Mouse (Mus musculus): ENCODE data around the gene Lum.

Gene Lum

GRCm38 (mm10) chr10:97564957-97565856 is at the start of gene Lum:
Gene Lum (plus strand): TSS chr10:97565128.
- DNase-seq = no peak

- no peak for DNase-seq
Observed at GRCm38 (mm10) chr10:97523366-97523765, 41.6 kb upstream of the Lum start.

- no peak for DNase-seq
Observed at GRCm38 (mm10) chr10:97535697-97536096, 29.2 kb upstream of the Lum start.

GRCm38 (mm10) chr10:97536921-97537320 is 28.0 kb upstream of the Lum start:
- DNase-seq = peak; percentile 9

- no peak for DNase-seq
Observed at GRCm38 (mm10) chr10:97538202-97538601, 26.7 kb upstream of the Lum start.

- no peak for DNase-seq
Observed at GRCm38 (mm10) chr10:97547740-97548139, 17.2 kb upstream of the Lum start.

GRCm38 (mm10) chr10:97567489-97568135 is 2.7 kb downstream of the Lum start:
- peak; percentile 16 for DNase-seq

GRCm38 (mm10) chr10:97582543-97583231 is 17.8 kb downstream of the Lum start:
- DNase-seq = no peak

- no peak for DNase-seq
Observed at GRCm38 (mm10) chr10:97584176-97584575, 19.2 kb downstream of the Lum start.

GRCm38 (mm10) chr10:97587159-97587558 is 22.2 kb downstream of the Lum start:
- peak; percentile 26 for DNase-seq

GRCm38 (mm10) chr10:97589574-97589973 is 24.6 kb downstream of the Lum start:
- DNase-seq = no peak

- DNase-seq = no peak
Observed at GRCm38 (mm10) chr10:97591036-97591435, 26.1 kb downstream of the Lum start.

- no peak for DNase-seq
Observed at GRCm38 (mm10) chr10:97591685-97592084, 26.8 kb downstream of the Lum start.

- no peak for DNase-seq
Observed at GRCm38 (mm10) chr10:97595680-97596079, 30.8 kb downstream of the Lum start.

GRCm38 (mm10) chr10:97601744-97602143 is 36.8 kb downstream of the Lum start:
- DNase-seq = no peak

GRCm38 (mm10) chr10:97603256-97603655 is 38.3 kb downstream of the Lum start:
- no peak for DNase-seq

GRCm38 (mm10) chr10:97606579-97606978 is 41.7 kb downstream of the Lum start, which contains the start of gene Kera:
Gene Kera (plus strand): TSS chr10:97606879.
- DNase-seq = no peak
